Mouse (Mus musculus) mature B cell (primary cell): ENCODE results near the gene Fance.
"Not testable (repeated sequence)": the region's sequence is repeated elsewhere in the genome, so short reads cannot be mapped to it uniquely, and the experiment has no call there.

Experiments used
- in situ Hi-C: fragments of 300-500 bp; cut with MboI; formaldehyde crosslinking; loops from 2 replicates; pipeline ENCODE4 v1.14.3; 2019

Fance gene

DNA sequence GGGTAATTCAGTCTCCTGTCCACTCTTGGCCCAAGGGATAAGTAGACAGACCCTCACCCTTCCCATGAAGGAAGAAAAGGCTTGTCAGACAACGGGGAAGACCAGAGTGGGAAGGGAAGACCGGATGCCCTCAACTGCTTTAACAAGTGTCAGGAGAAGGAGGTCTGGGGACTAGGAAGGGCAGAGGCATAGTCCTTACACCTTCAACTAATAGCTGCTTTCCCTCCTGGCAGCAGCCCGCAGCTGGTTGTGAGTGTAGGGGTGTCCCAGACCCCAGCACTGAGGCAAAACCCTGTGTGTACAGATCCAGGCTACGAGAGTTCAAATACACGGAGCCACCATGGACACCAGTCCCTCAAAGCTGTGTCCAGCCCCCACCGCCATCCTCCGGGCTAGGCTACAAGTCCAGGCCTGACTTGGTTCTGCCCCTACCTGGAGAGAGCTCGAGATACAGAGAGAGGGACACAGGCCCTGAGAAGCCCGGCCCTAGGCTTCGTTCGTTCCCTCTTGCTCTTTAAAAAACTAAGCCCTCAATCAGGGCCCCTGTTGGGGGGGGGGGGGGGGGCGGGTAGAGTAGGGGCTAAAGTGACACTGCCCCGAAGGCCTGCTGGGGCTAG is 36.1 kb downstream of the Fance start:
- in situ Hi-C loops: no loop called here

DNA sequence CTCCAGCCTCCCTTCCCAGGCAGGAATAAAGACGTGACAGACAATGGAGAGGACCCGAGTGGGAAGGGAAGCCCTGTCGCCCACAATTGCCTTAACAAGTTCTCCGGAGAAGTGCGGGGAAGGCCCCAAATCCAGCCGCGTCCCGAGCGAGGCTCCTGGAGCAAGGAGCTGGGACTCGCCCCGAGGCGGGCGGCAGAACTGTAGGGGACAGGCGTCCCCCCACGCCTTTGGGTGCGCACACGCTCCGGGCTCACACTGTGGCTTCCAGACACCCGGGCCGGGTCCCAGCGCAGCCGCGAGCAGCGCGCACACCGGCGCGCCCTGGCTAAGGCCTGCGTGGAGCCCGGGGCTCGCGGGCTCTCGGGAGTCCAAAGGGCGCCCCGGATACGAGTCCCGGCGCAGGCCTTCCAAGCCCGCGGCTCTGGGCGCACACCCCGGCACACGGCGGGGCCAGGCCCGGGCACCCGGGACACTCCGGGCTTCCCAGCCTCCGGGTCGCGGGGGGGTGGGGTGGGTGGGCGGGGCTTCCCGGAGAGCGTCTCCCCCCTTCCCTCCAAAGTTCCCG is 36.7 kb downstream of the Fance start:
- in situ Hi-C loops: no loop called here

DNA sequence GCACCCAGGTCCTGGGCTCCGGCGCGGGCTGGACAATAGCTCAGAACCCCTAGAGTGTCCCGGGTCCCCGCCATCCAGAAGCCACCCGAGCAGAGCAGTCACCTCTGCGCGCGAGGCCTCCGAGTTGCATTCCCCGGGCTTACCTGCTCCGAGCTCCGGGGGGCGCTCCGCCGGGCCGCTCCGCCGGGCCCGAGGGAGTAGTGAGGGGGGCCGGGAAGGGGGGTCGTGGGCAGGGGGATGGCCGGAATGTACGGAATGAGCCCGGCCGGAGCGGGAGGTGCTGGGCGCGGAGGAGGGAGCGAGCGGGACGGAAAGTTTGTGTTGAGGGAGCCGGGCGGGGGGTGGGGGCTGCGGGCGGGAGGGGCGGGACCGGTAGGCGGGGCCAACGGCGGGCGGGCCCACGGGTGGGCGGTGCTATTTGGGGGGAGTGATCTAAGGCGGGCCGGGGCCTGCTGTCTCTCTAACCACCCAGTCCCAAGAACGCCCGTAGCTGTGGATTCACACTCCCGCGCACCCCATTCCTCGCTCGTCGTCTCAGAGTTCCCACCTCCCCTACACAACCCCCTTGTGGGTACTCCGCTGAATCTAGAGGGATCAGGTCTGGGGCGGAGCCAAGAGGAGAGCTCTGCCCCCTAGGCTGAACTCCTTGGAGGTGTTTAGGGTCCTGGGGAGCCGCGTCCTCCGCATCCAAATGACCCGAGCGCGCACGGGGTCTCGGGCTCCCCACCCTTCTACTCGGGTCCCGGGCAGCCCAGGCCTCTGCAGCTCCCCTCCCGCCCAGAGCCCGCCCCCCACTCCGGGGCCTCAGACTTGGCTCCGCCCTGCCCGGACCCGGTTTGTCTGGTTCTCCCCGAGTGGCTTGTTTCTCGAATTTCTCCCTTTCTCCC is 37.4 kb downstream of the Fance start, which contains the start of gene Tead3:
TSS of gene Tead3 (minus strand) at position 352 of the 887 bp plus-strand sequence.
- in situ Hi-C loops: no loop called here

DNA sequence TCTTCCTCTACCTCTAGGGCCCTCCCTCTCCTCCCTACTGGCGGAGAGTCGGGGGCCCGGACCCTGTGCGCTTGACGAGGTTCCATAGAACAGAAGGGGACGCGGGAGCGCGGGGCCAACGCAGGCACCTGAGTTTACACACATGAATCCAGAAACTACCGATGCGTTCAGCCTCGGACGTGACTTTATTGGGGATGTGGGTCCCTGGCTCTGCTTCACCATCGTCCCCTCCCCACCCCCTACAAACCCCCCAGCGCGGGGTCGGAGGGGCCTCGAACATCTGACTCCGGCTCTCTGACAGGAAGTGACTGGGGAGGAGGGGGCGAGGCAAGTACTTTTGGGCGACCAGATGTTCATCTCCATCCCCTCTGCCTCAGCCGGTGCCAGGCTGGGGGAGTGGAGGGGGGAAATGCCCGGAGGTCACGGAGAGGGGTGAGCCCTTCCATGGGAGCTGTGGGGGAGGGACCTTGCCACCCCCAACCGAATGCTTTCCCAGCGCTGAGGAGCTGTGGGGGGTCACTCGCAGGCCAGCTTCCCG is 38.1 kb downstream of the Fance start:
- in situ Hi-C loops: no loop called here

DNA sequence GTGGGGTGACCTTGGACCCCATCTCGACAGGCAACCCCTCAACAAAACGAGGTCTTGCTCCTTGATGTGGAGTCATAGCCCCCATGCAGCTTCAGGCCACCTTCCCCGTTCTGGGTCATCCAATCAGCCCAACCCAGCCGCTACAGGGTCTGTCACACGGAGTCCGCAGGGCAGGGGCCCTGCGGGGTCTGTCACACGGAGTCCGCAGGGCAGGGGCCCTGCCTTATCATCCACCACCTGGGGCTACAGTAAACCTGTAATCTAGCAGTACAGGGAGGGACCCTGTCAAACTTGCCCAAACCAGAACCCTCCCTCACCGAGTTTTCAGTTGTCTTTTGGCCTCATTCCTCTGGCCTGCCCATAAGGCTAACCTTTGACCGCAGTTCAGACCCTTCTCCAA is 38.7 kb downstream of the Fance start:
- in situ Hi-C loops: no loop called here

DNA sequence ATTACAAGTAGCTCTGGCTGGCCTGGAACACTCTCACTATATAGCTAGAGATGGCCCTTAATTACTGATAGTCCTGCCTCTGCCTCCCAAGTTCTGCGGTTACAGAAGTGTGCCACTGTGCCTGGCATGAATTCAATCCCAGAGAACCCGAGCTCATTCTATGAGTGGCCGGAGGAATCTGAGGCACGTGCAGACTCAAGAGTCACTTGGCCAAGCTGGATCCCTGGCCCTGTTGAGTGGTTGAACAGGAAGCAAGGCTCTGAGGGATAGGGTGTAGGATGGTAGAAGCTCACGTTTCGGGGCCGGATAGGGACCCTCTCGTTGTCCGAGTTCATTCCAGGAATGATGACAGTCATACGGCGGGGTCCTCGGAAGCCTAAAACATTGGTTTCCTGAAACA is 42.6 kb downstream of the Fance start:
- in situ Hi-C loops: no loop called here

DNA sequence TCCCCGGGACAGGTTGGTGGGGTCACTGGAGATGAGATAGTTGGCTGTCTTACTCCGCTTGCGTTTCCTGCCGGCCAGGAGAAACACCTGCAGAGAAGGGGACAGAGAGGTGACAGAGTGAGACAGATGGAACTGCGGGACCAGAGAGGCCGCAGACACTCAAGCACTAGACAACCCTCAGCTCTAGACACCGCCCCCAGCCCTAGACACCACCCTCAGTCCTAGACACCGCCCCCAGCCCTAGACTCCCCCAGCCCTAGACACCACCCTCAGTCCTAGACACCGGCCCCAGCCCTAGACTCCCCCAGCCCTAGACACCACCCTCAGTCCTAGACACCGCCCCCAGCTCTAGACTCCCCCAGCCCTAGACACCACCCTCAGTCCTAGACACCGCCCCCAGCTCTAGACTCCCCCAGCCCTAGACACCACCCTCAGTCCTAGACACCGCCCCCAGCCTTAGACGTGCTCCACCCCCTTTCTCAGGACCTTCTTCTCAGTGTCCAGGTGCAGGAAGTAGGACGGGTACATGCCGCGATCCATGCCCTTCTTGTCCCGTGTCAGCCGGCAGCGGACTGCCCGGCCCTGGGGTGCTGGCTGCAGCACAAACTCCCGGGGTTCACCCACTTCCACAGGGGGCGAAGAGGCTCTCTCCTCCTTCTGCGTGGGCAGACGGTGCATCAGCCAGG is 45.4 kb downstream of the Fance start:
- in situ Hi-C loops: not testable (repeated sequence)

DNA sequence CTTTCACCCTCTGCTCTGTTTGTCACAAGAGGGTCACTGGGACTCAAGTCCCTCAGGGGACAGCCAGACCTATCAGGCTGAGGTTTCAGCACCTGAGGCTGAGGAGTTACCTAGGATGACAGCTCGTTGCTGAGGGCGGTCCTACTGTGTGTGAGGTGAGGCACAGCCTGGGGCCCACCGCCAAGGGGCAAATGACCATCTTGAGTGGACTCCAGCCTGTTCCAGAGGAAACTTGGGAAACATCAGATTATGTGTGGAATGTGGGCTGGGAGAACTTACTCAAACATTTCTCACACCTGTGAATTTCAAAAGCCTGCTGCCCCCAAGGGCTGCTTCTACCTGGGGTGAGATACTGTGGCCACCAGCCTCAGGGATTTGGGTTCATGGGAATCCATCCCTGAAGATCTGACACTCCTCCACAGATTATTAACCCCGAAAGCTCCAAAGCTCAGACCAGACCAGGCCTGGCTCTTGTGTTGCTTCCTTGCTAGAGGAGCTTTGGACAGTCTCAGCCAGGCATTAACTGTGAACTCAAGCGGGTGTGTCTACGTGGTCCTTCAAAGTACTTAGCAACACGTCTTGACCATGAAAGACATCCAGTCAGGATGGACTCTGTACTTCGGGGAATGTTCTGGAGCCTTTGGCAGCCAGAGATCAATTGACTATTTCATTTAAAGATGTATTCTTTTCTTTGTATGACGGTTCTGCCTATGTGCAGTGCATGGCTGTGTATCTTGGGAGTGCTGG is 47.4 kb downstream of the Fance start:
- in situ Hi-C loops: no loop called here

DNA sequence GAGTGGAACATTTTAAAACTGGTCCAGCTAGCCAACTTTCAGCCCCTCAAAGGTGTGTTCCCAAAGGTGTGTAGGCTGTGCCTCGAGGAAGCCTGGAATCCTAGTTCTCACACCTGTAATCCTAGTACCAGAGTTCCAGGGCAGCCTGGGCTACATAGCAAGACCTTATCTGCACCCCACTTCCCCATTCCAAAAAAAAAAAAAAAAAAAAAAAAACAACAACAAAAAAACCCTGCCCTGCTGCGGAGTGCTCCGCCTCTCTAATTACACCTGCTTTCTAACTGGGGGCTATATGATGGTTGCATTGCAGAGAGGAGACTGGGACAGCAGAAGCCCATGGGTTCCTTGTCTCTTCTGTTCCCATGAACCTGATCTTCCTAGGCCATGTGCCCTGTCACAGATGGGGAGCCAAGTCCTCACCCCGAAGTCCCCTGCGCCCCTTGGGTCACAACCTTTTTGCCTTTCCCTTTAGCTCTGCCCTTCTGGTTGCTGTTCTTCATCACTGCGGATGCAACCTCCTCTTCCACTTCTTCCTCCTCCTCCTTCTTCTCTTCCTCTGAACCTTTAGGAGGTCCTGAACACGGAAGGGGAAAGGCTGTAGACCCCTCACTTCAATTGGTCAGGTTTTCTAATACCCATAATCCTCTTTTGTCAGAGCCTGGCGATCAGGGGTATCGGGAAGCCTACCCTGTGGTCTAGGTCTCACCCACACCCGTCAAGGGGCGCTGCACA is 48.8 kb downstream of the Fance start:
- in situ Hi-C loops: no loop called here

DNA sequence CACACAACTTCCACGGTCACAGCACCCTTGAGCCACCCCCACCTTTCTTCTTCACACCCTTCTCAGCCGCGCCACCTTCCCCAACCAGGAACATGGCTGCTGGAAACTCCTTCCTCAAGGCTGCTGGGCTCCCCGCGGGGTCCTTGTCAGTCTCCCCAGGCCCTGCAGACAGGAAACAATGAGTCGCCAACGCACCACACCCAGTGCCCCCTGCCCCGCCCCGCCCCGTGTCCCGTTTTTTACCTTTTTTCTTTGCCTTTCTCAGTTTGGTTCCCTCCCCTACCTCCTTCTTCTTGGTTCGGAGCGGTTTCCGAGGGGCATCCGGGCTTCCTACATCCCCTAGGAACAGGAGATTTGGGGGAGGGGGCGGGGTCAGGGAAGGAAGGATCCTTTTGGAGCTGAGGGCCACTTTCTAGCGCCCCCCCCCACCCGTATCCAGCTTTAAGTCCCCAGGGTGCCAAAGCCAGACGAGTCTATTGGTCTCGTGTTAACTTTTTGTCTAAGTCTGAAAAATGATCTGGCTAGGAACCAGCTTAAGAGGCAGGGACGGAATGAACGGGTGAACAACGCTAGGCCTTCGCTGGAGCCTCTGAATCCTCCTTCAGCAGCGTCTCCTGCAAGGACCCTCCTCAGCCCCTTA is 49.5 kb downstream of the Fance start:
- in situ Hi-C loops: no loop called here

DNA sequence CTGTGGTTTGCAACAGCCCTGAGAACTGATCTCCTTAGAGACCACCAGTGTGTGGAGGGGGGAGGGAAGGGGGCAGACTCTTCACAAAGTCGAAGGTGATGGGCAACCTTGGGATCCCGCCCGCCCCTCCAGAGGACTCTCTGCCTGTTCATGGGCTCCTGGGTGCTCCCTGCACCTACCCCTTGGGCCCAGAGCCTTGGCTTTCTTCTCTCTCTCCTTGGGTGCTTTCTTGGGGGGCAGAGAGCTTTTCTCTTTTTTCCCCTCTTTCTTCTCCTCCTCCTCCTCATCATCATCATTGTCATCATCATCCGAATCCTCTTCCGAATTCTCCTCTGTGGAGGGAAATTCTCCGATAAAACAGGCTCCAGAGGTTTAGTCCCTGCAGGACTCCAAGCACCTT is 50.2 kb downstream of the Fance start:
- in situ Hi-C loops: no loop called here

DNA sequence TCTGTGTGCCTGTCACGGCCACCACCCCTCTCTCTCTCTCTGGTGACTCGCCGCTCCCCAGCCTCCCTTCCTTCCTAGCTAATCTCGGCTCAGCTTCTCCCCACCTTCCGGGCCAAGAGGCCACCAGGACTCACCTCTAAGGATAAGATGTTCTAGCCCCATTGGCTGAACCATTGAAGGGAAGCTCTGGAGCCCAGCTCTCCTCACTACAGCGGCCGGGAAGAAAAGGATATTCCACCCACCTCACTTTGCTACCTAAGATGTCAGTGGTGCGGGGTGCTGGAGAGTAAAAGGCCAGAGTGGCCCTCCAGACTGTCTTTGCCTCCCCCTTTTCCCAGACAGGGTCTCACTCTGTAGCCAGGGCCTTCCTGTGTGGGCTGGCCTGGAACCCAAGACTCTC is 51.8 kb downstream of the Fance start, which contains the start of gene Tulp1:
TSS of gene Tulp1 (minus strand) at position 101 of the 400 bp plus-strand sequence.
- in situ Hi-C loops: no loop called here

DNA sequence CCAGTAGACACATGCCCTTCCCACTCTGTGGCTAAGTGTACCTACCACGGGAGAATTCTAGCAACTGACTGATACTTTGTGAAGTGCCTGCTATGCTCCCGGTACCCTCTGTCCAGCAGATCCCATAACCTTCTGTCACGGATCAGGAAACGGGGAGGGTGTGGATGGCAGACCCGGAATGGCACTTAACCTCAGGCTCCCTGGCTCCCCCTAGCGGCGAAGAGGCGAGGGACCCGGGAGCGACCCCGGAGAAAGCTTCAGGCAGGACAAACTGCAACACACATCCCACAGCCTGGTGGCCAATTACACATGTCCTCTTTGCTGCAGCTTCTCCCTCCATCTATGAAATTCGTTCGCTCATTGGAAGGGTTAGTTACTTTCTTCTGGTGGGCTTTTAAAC is 55.1 kb downstream of the Fance start:
- in situ Hi-C loops: no loop called here

DNA sequence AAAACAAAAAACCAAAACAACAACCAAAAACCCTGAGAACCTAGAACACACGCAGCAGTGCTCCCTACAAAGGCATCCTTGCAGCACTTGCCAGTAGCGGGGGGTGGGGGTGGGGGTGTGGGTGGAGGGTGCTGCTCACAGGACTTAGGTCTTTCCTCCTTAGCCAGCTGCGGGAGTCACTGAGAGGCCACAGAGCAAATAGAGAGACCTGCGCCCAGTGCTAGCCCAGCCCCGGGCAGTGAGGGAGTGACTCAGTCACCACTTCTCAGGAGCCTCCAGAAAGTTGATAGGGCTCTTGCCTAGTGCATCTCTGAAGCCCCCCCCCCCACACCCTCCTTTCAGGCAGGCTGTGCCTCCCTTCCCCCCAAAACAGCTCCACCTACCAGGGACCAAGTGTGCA is 55.7 kb downstream of the Fance start:
- in situ Hi-C loops: no loop called here

DNA sequence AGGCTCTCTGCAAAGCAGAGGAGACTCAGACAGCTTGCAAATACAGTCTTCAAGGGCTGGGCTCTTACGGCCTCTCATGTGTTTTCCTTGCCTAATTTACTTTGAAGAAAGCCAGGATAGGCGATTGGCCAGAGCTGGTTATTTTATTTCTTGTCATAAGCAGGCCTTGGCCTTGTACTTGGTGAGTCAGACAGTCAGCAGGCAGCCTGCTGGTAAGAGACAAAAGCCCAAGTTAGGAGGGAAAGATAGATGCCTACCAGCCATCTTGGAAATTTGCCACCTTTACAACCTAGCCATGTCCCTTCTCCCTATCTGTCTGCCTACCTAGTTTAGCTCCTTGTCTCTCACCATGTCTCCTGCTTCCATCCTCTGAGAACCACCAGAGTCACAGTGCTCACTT is 58.0 kb downstream of the Fance start:
- in situ Hi-C loops: no loop called here

DNA sequence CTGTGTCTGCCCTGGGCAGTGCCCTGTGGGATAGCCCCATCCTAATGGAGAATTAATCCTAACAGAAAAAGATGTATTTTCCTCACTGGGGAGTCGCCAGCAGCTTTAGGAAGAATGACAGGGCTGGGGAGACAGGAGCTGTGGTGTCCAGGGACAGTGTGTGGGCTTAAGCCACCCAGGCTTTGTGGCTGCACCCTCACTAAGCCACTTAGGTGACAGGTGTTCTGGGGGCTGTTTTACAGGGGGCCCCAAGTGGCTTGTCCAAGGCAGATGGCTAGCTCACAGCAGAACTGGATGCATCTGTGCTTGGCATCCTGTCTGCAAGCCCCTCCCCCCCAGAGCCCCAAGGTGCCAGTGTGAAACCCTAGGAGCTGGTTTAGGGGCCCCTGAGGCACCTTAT is 58.6 kb downstream of the Fance start:
- in situ Hi-C loops: no loop called here

DNA sequence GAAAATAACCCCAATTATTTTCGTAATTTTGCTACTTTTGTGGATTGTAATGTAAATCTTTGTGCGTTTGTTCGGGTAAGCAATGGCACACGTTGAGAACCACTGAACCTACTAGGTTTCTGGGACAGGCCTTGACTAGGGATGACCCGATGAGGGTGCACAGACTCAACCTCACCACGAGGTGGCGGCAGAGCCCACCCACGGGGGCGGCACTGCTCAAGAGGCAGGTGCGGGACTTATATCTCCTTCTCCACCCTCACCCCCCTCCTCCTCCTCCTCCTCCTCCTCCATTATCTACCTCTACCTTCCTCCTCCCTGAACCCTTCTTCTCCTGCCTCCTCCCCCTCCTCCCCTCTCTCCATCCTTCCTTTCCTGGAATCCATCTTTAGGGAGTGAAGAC is 60.5 kb downstream of the Fance start:
- in situ Hi-C loops: no loop called here

DNA sequence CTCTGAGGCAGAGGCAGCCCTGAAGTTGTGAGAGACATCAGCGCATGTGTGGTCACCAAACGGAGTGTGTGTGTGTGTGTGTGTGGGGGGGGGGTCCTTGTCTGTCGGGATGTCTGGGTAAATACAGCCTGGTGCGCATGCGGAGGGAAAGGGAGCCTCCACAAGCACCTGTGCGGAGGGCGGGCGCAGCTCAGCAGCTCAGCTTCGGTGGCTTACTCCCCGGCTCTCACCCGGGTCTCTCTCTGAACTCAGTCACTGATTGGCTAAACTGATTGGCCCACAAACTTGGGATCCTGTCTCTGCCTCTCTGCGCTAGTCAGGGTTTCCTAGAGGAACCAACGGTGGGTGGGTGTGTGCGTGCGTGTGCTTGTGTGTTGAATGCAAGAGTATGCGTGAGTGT is 61.2 kb downstream of the Fance start:
- in situ Hi-C loops: no loop called here

DNA sequence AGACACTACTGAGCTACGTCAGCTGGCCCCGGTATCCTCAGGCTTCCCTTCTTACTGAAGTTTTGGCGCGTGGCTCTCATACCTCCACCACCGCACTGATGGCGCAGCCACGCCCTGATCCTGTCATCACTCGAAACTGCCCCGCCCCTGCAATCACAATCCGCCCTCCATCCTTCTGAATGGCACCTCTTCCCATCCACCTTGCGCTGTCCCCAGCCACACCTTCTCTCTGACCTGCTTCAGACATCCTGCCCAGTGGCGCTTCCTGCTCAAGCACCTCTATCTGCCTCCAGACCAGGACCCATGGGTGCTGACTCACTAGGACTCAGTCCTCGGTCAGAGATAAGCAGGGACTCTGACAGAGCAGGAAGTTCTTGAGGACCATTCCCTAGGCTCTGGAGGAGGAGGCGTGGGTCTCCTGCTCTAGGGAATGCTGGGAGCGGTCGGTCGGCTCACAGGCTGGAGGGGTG is 62.3 kb downstream of the Fance start:
- in situ Hi-C loops: loop anchor here (25.0 kb wide), 1 partner anchor 162 kb away; the partner anchor contains the start of genes Armc12 and Clpsl2
